Mouse (Mus musculus): ENCODE results near the gene Med27. TPM values are rescaled to one million over a fixed set of nuclear protein-coding genes. Genes with fewer than 3 reads are reported as not detected.

Med27 gene
- polyA plus RNA-seq, 1 experiment: 73.2 TPM

- 52% methylated on average over 8 of the region's 8 CpGs for WGBS
- DNase-seq: peak; percentile 36
- peak overlapping the region; percentile 57 for H3K27ac ChIP-seq (ENCODE audit: control insufficient read depth, insufficient read depth, low read length)
- H3K4me3 ChIP-seq (ENCODE audit: control insufficient read depth, insufficient read depth, low read length): no peak overlapping the region
- no peaks in the 10 kb centered on the region for H3K27me3 ChIP-seq (ENCODE audit: control insufficient read depth, insufficient read depth, low read length)
- no peaks in the 10 kb centered on the region for H3K36me3 ChIP-seq (ENCODE audit: control insufficient read depth, insufficient read depth, low read length)
- H3K4me1 ChIP-seq (replicated peaks; ENCODE audit: control insufficient read depth, insufficient read depth, low read length): peaks cover 8% of the 10 kb centered on the region
- TF ChIP-seq CTCF (IDR thresholded peaks at IDR 0.05; ENCODE audit: borderline replicate concordance, control insufficient read depth, extremely low read depth, insufficient read depth, low read length, poor library complexity): no peak
- TF ChIP-seq POLR2A (IDR thresholded peaks at IDR 0.05; ENCODE audit: control insufficient read depth, extremely low read depth, insufficient read depth, low read length, poor library complexity): no peak
Measured at GRCm38 (mm10) chr2:29365000-29365695, 18.5 kb downstream of the Med27 start.

- no peak overlapping the region for H3K27ac ChIP-seq (ENCODE audit: control insufficient read depth, insufficient read depth, low read length)
- TF ChIP-seq CTCF (IDR thresholded peaks at IDR 0.05; ENCODE audit: borderline replicate concordance, control insufficient read depth, extremely low read depth, insufficient read depth, low read length, poor library complexity) (no peak), POLR2A (IDR thresholded peaks at IDR 0.05; ENCODE audit: control insufficient read depth, extremely low read depth, insufficient read depth, low read length, poor library complexity) (no peak)
- 94% methylated on average over 5 of the region's 5 CpGs for WGBS
- H3K36me3 ChIP-seq (ENCODE audit: control insufficient read depth, insufficient read depth, low read length): no peaks in the 10 kb centered on the region
- DNase-seq: no peak
- H3K4me1 ChIP-seq (replicated peaks; ENCODE audit: control insufficient read depth, insufficient read depth, low read length): peaks cover 8% of the 10 kb centered on the region
- H3K27me3 ChIP-seq (ENCODE audit: control insufficient read depth, insufficient read depth, low read length): no peaks in the 10 kb centered on the region
- no peak overlapping the region for H3K4me3 ChIP-seq (ENCODE audit: control insufficient read depth, insufficient read depth, low read length)
Measured at GRCm38 (mm10) chr2:29368730-29369129, 22.1 kb downstream of the Med27 start.

GRCm38 (mm10) chr2:29372176-29372575, 25.6 kb downstream of the Med27 start:
- H3K36me3 ChIP-seq (ENCODE audit: control insufficient read depth, insufficient read depth, low read length): no peaks in the 10 kb centered on the region
- DNase-seq: no peak
- H3K27ac ChIP-seq (ENCODE audit: control insufficient read depth, insufficient read depth, low read length): no peak overlapping the region
- H3K4me1 ChIP-seq (replicated peaks; ENCODE audit: control insufficient read depth, insufficient read depth, low read length): no peaks in the 10 kb centered on the region
- no peak overlapping the region for H3K4me3 ChIP-seq (ENCODE audit: control insufficient read depth, insufficient read depth, low read length)
- no peaks in the 10 kb centered on the region for H3K27me3 ChIP-seq (ENCODE audit: control insufficient read depth, insufficient read depth, low read length)
- 97% methylated on average over 5 of the region's 5 CpGs for WGBS
- TF ChIP-seq CTCF (IDR thresholded peaks at IDR 0.05; ENCODE audit: borderline replicate concordance, control insufficient read depth, extremely low read depth, insufficient read depth, low read length, poor library complexity) (no peak), POLR2A (IDR thresholded peaks at IDR 0.05; ENCODE audit: control insufficient read depth, extremely low read depth, insufficient read depth, low read length, poor library complexity) (no peak)

GRCm38 (mm10) chr2:29381683-29382082, 35.1 kb downstream of the Med27 start:
- no peak overlapping the region for H3K4me3 ChIP-seq (ENCODE audit: control insufficient read depth, insufficient read depth, low read length)
- no peaks in the 10 kb centered on the region for H3K27me3 ChIP-seq (ENCODE audit: control insufficient read depth, insufficient read depth, low read length)
- peaks cover 3% of the 10 kb centered on the region for H3K4me1 ChIP-seq (replicated peaks; ENCODE audit: control insufficient read depth, insufficient read depth, low read length)
- TF ChIP-seq POLR2A (IDR thresholded peaks at IDR 0.05; ENCODE audit: control insufficient read depth, extremely low read depth, insufficient read depth, low read length, poor library complexity) (no peak), CTCF (IDR thresholded peaks at IDR 0.05; ENCODE audit: borderline replicate concordance, control insufficient read depth, extremely low read depth, insufficient read depth, low read length, poor library complexity) (no peak)
- DNase-seq: no peak
- WGBS: 95% methylated on average over 4 of the region's 4 CpGs
- no peak overlapping the region for H3K27ac ChIP-seq (ENCODE audit: control insufficient read depth, insufficient read depth, low read length)
- H3K36me3 ChIP-seq (ENCODE audit: control insufficient read depth, insufficient read depth, low read length): no peaks in the 10 kb centered on the region

GRCm38 (mm10) chr2:29382583-29382982, 36.0 kb downstream of the Med27 start:
- H3K4me1 ChIP-seq (replicated peaks; ENCODE audit: control insufficient read depth, insufficient read depth, low read length): peaks cover 5% of the 10 kb centered on the region
- no peak overlapping the region for H3K27ac ChIP-seq (ENCODE audit: control insufficient read depth, insufficient read depth, low read length)
- TF ChIP-seq CTCF (IDR thresholded peaks at IDR 0.05; ENCODE audit: borderline replicate concordance, control insufficient read depth, extremely low read depth, insufficient read depth, low read length, poor library complexity): no peak
- TF ChIP-seq POLR2A (IDR thresholded peaks at IDR 0.05; ENCODE audit: control insufficient read depth, extremely low read depth, insufficient read depth, low read length, poor library complexity): no peak
- no peak for DNase-seq
- H3K4me3 ChIP-seq (ENCODE audit: control insufficient read depth, insufficient read depth, low read length): no peak overlapping the region
- 91% methylated on average over 4 of the region's 4 CpGs for WGBS
- no peaks in the 10 kb centered on the region for H3K36me3 ChIP-seq (ENCODE audit: control insufficient read depth, insufficient read depth, low read length)
- no peaks in the 10 kb centered on the region for H3K27me3 ChIP-seq (ENCODE audit: control insufficient read depth, insufficient read depth, low read length)

- Histone ChIP-seq H3K27ac (ENCODE audit: control insufficient read depth, insufficient read depth, low read length) (no peak overlapping the region), H3K27me3 (ENCODE audit: control insufficient read depth, insufficient read depth, low read length) (no peaks in the 10 kb centered on the region), H3K4me1 (replicated peaks; ENCODE audit: control insufficient read depth, insufficient read depth, low read length) (peaks cover 9% of the 10 kb centered on the region), H3K36me3 (ENCODE audit: control insufficient read depth, insufficient read depth, low read length) (no peaks in the 10 kb centered on the region), H3K4me3 (ENCODE audit: control insufficient read depth, insufficient read depth, low read length) (no peak overlapping the region)
- no peak for DNase-seq
- TF ChIP-seq CTCF (IDR thresholded peaks at IDR 0.05; ENCODE audit: borderline replicate concordance, control insufficient read depth, extremely low read depth, insufficient read depth, low read length, poor library complexity) (no peak), POLR2A (IDR thresholded peaks at IDR 0.05; ENCODE audit: control insufficient read depth, extremely low read depth, insufficient read depth, low read length, poor library complexity) (no peak)
Measured at GRCm38 (mm10) chr2:29383133-29383532, 36.5 kb downstream of the Med27 start.

- WGBS: 95% methylated on average over 10 of the region's 10 CpGs
- no peak for TF ChIP-seq CTCF (IDR thresholded peaks at IDR 0.05; ENCODE audit: borderline replicate concordance, control insufficient read depth, extremely low read depth, insufficient read depth, low read length, poor library complexity)
- TF ChIP-seq POLR2A (IDR thresholded peaks at IDR 0.05; ENCODE audit: control insufficient read depth, extremely low read depth, insufficient read depth, low read length, poor library complexity): no peak
- H3K27me3 ChIP-seq (ENCODE audit: control insufficient read depth, insufficient read depth, low read length): no peaks in the 10 kb centered on the region
- no peak overlapping the region for H3K27ac ChIP-seq (ENCODE audit: control insufficient read depth, insufficient read depth, low read length)
- no peaks in the 10 kb centered on the region for H3K36me3 ChIP-seq (ENCODE audit: control insufficient read depth, insufficient read depth, low read length)
- DNase-seq: no peak
- H3K4me1 ChIP-seq (replicated peaks; ENCODE audit: control insufficient read depth, insufficient read depth, low read length): peaks cover 17% of the 10 kb centered on the region
- H3K4me3 ChIP-seq (ENCODE audit: control insufficient read depth, insufficient read depth, low read length): no peak overlapping the region
Measured at GRCm38 (mm10) chr2:29385405-29385804, 38.8 kb downstream of the Med27 start.
